Mouse (Mus musculus): Measurements from ENCODE around the gene Sema3g.

DNA sequence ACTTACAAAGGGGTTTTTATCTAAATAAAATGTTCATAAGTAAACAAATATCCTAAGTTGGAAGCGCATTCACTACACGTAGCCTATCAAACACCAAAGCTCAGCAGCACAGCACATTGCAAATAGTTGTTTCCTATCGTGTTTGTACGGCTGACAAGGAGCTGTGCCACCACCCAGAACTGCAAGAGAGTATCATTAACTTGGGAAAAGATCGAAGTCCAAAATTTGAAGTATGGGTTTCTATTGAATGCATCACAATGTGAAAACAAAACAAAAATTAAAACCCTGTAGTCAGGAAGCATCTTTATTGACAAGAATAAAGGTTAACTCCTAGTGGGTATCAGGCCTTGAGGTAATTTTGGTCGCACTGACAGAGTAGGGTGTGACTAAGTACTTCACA lies 30.7 kb downstream of the Sema3g start:
- TF ChIP-seq CTCF (IDR thresholded peaks at IDR 0.05; ENCODE audit: low read depth) (no peak), EP300 (IDR thresholded peaks at IDR 0.05; ENCODE audit: low read depth) (no peak)

All from liver, embryonic 14.5 days (tissue).